Mouse (Mus musculus) MEL (cell line): Measurements from ENCODE around the gene Crat.

Experiments used
- CTCF ChIP-seq, 3 experiments: IDR thresholded peaks in 2 of 3; conservative IDR thresholded peaks in 1 of 3; 2 replicates each; pipeline ENCODE4 v1.5.1; 2011 to 2012; ENCODE audit warnings: low read length in 3 of 3, low read depth in 2 of 3, mild to moderate bottlenecking in 2 of 3, improper control_type of control experiment in 1 of 3, inconsistent platforms in 1 of 3, mixed read lengths in 1 of 3, moderate library complexity in 1 of 3; ENCODE audit not compliant: control insufficient read depth in 1 of 3, insufficient read depth in 1 of 3, poor library complexity in 1 of 3, severe bottlenecking in 1 of 3
- HCFC1 ChIP-seq: IDR thresholded peaks from 2 replicates; pipeline ENCODE4 v1.6.1; 2012; ENCODE audit warnings: low read depth, mild to moderate bottlenecking, inconsistent platforms, low read length, improper control_type of control experiment, moderate library complexity
- MYC ChIP-seq: IDR thresholded peaks from 2 replicates; pipeline ENCODE4 v1.6.1; 2011; ENCODE audit warnings: low read depth, mild to moderate bottlenecking, low read length, improper control_type of control experiment, moderate library complexity
- POLR2A ChIP-seq, 2 experiments: IDR thresholded peaks; 2 replicates each; pipeline ENCODE4 v1.6.1; 2011 to 2012; ENCODE audit warnings: low read length in 2 of 2, mild to moderate bottlenecking in 2 of 2, control low read depth in 1 of 2, improper control_type of control experiment in 1 of 2, low read depth in 1 of 2, moderate library complexity in 1 of 2; ENCODE audit not compliant: control insufficient read depth in 1 of 2, insufficient read depth in 1 of 2, poor library complexity in 1 of 2
- UBTF ChIP-seq: IDR thresholded peaks from 2 replicates; pipeline ENCODE4 v1.6.1; 2012; ENCODE audit warnings: low read depth, mild to moderate bottlenecking, inconsistent platforms, low read length, improper control_type of control experiment, moderate library complexity, borderline replicate concordance; ENCODE audit not compliant: insufficient read depth

- TF ChIP-seq CTCF (IDR thresholded peaks at IDR 0.05 in 2 of 3, conservative IDR thresholded peaks at IDR 0.05 in 1 of 3; ENCODE audit: control insufficient read depth in 1 of 3, insufficient read depth in 1 of 3, low read depth in 2 of 3, low read length in 3 of 3, poor library complexity in 1 of 3, severe bottlenecking in 1 of 3): no peak
- no peak for TF ChIP-seq UBTF
- no peak for TF ChIP-seq MYC
- no peak for TF ChIP-seq POLR2A (IDR thresholded peaks at IDR 0.05; ENCODE audit: control insufficient read depth in 1 of 2, insufficient read depth in 1 of 2, low read depth in 1 of 2, low read length in 2 of 2, poor library complexity in 1 of 2)
- TF ChIP-seq HCFC1: no peak
Measured at GRCm38 (mm10) chr2:30442498-30442890, 26.9 kb upstream of the Crat start.
